9 mouse cellular contexts compared by ENCODE assay signal in the genomic region with DNA sequence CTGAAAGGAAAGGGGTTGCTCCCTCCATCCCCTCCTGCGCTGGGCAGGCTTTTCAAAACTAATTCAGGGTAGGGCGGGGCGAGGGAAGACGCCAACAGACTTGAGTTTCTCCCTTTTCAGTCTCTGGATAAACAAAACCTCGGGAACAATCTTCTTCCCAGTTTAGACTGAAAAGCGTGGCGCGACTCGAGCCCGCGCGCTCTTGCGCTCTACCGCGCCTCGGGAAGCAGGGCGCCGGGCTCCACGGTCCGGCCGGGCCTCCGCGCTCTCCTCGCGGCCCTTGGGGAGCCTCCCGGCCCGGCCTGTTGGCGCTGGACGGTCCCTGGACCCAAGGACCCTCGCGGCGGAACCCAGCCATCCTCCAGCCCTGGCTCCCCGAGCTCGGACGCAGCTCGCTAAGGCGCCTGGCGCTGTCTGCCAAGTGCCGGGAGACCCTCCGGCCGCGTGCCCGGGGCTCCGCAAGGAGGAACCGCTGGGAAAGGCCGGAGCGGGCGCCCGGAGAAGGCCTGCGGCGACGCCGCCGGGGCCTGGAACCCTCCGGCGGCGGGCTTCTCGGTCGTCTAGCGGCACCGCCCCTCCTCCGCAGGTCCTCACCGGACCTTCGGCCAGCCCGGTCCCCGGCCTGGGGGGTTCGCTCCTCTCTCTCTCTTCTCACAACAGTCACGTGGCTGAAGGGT. TPM values are rescaled to one million over a fixed set of nuclear protein-coding genes. Genes with fewer than 3 reads are reported as not detected.
DNase-seq lines count a peak whose midpoint lies in the region; ATAC-seq and TF ChIP-seq lines count a peak whose summit lies in the region.
"Had no signal": no experiment of that assay in that cellular context is flagged by ENCODE, and none has a peak within 500 bp of the region (broad histone marks: within the 10 kb centered on the region; RNA-seq: fewer than 3 reads in every experiment).

No protein-coding gene starts in this region.

- no peak for TF ChIP-seq EP300 in heart, postnatal 0 days (IDR thresholded peaks at IDR 0.05; ENCODE audit: low read depth)

- ATAC-seq in heart, postnatal 0 days (ENCODE audit: insufficient read depth, low read depth): no peak; the same call in 1 of the 2 replicates
- 0 out of 2 replicates have a peak, but pooled peaks have one; percentile 22 for ATAC-seq in common myeloid progenitor, adult 5-6 weeks (replicated peaks; ENCODE audit: low read depth, poor library complexity, severe bottlenecking)
- peak; percentile 90 for ATAC-seq in hindbrain, embryonic 11.5 days (ENCODE audit: low FRiP score)
- ATAC-seq in limb, embryonic 13.5 days (ENCODE audit: low FRiP score, low read depth): peak; percentile 77

- H3K9ac ChIP-seq in heart, postnatal 0 days (replicated peaks; ENCODE audit: low read depth, low read length): no peak overlapping the region
- peak overlapping the region; percentile 55 for H3K9ac ChIP-seq in hindbrain, embryonic 11.5 days (ENCODE audit: low read depth, low read length)
- H3K9ac ChIP-seq in limb, embryonic 13.5 days: peak overlapping the region; percentile 53

- TF ChIP-seq CTCF in heart, postnatal 0 days (IDR thresholded peaks at IDR 0.05; ENCODE audit: low read depth): no peak

- under 1% methylated on average over 61 of the region's 68 CpGs for WGBS in heart, postnatal 0 days
- under 1% methylated on average over 68 of the region's 68 CpGs for WGBS in hindbrain, embryonic 11.5 days
- WGBS in limb, embryonic 13.5 days: under 1% methylated on average over 68 of the region's 68 CpGs

- H3K27ac ChIP-seq in heart, postnatal 0 days (ENCODE audit: low read depth): no peak overlapping the region
- H3K27ac ChIP-seq in hindbrain, embryonic 11.5 days (ENCODE audit: low read depth, low read length): no peak overlapping the region
- no peak overlapping the region for H3K27ac ChIP-seq in limb, embryonic 13.5 days

- H3K27me3 ChIP-seq in heart, postnatal 0 days (ENCODE audit: control insufficient read depth, insufficient read depth, low read length): peaks cover 77% of the 10 kb centered on the region
- H3K27me3 ChIP-seq in hindbrain, embryonic 11.5 days (ENCODE audit: control insufficient read depth, insufficient read depth, low read length): peaks cover 54% of the 10 kb centered on the region
- peaks cover 71% of the 10 kb centered on the region for H3K27me3 ChIP-seq in limb, embryonic 13.5 days

- no peak for DNase-seq in heart, postnatal 0 days (ENCODE audit: low spot score)
- no peak for DNase-seq in heart, adult 18-20 months
- DNase-seq in hindbrain, embryonic 11.5 days (ENCODE audit: low spot score): peak; percentile 77
- DNase-seq in right cerebral cortex, postnatal 14 days: peak; percentile 53
- DNase-seq in B cell, adult 2 months: no peak
- DNase-seq in thymus, postnatal 14 days: no peak

- peak overlapping the region; percentile 44 for H3K4me3 ChIP-seq in heart, postnatal 0 days (ENCODE audit: low read depth, low read length)
- H3K4me3 ChIP-seq in hindbrain, embryonic 11.5 days (ENCODE audit: low read depth, low read length): peak overlapping the region; percentile 35
- peak overlapping the region; percentile 49 for H3K4me3 ChIP-seq in limb, embryonic 13.5 days

- H3K36me3 ChIP-seq in heart, postnatal 0 days (replicated peaks; ENCODE audit: control insufficient read depth, insufficient read depth, low read length): no peaks in the 10 kb centered on the region
- no peaks in the 10 kb centered on the region for H3K36me3 ChIP-seq in hindbrain, embryonic 11.5 days (ENCODE audit: control insufficient read depth, insufficient read depth, low read length)
- no peaks in the 10 kb centered on the region for H3K36me3 ChIP-seq in limb, embryonic 13.5 days

- 0 out of 2 replicates have a peak, but pooled peaks cover 3% of the 10 kb centered on the region for H3K4me1 ChIP-seq in heart, postnatal 0 days (ENCODE audit: control insufficient read depth, insufficient read depth)
- H3K4me1 ChIP-seq in hindbrain, embryonic 11.5 days (replicated peaks; ENCODE audit: control insufficient read depth, insufficient read depth, low read length): peaks cover 2% of the 10 kb centered on the region; the same call in 1 of the 2 replicates
- peaks cover 7% of the 10 kb centered on the region for H3K4me1 ChIP-seq in limb, embryonic 13.5 days

- no peaks in the 10 kb centered on the region for H3K9me3 ChIP-seq in heart, postnatal 0 days (replicated peaks; ENCODE audit: control insufficient read depth, low read length)
- no peaks in the 10 kb centered on the region for H3K9me3 ChIP-seq in hindbrain, embryonic 11.5 days (ENCODE audit: control insufficient read depth, low read length)
- H3K9me3 ChIP-seq in limb, embryonic 13.5 days: no peaks in the 10 kb centered on the region

- H3K4me2 ChIP-seq in heart, postnatal 0 days (ENCODE audit: low read depth, low read length): peak overlapping the region; percentile 48
- H3K4me2 ChIP-seq in hindbrain, embryonic 11.5 days (replicated peaks; ENCODE audit: low read depth, low read length): peak overlapping the region; percentile 80
- H3K4me2 ChIP-seq in limb, embryonic 13.5 days (replicated peaks): peak overlapping the region; percentile 80

RNA-seq across cellular contexts. Expression of gene Gm43517, which starts 16.3 kb away (rescaled TPM):
- not detected in 2 replicates for total RNA-seq in heart, postnatal 0 days (2014; rRNA removed; ENCODE audit: low replicate concordance)
- not detected in 2 replicates for polyA plus RNA-seq in heart, postnatal 0 days (2015; fragmentation: Nextera tagmentation; extraction: Ambion mirVana)
- not detected for total RNA-seq in heart, adult 18-20 months (2021)
- total RNA-seq in common myeloid progenitor, adult 5-6 weeks (2017): not detected in 2 replicates
- polyA plus RNA-seq in hindbrain, embryonic 11.5 days (2014; fragmentation: Nextera tagmentation; extraction: Ambion mirVana): 0.08 TPM in 1 of 2 replicates, not detected in the other
- not detected in 2 replicates for polyA plus RNA-seq in limb, embryonic 13.5 days (2015; fragmentation: Nextera tagmentation; extraction: Ambion mirVana)
- polyA plus RNA-seq: large intestine, adult 2 months had no signal

RNA-seq across cellular contexts. Expression of gene Foxg1, which starts 18.8 kb away (rescaled TPM):
- not detected in 2 replicates for total RNA-seq in heart, postnatal 0 days (2014; rRNA removed; ENCODE audit: low replicate concordance)
- not detected in 2 replicates for polyA plus RNA-seq in heart, postnatal 0 days (2015; fragmentation: Nextera tagmentation; extraction: Ambion mirVana)
- total RNA-seq in heart, adult 18-20 months (2021): not detected
- not detected in 2 replicates for total RNA-seq in common myeloid progenitor, adult 5-6 weeks (2017)
- 0.39 and 0.49 TPM in 2 replicates for polyA plus RNA-seq in hindbrain, embryonic 11.5 days (2014; fragmentation: Nextera tagmentation; extraction: Ambion mirVana)
- not detected in 2 replicates for polyA plus RNA-seq in limb, embryonic 13.5 days (2015; fragmentation: Nextera tagmentation; extraction: Ambion mirVana)
- polyA plus RNA-seq: large intestine, adult 2 months had no signal

Comparison
In these comparisons a context has a peak if more than half of its experiments do, and no peak if none do; other contexts are left out.
1. DNase-seq: peak in hindbrain, embryonic 11.5 days (single experiment) and right cerebral cortex, postnatal 14 days (single experiment); none in heart, postnatal 0 days (single experiment), heart, adult 18-20 months (0 of 2), B cell, adult 2 months (0 of 2) and thymus, postnatal 14 days (single experiment).
2. Peak in every context shown above with its lines, with median percentiles within 50 percentile points of each other: H3K4me2 ChIP-seq and H3K4me3 ChIP-seq.